8 mouse cellular contexts compared by ENCODE assay signal in genomic region chr4:108339277-108339690, GRCm38 (mm10). TPM values are rescaled to one million over a fixed set of nuclear protein-coding genes. Genes with fewer than 3 reads are reported as not detected.
DNase-seq lines count a peak whose midpoint lies in the region; ATAC-seq lines count a peak whose summit lies in the region.

No protein-coding gene starts in this region.

- no peak overlapping the region for H3K27ac ChIP-seq in intestine, embryonic 14.5 days (ENCODE audit: low read depth)
- H3K27ac ChIP-seq in limb, embryonic 13.5 days: no peak overlapping the region
- no peak overlapping the region for H3K27ac ChIP-seq in midbrain, embryonic 16.5 days (ENCODE audit: low read length)

- H3K9me3 ChIP-seq in intestine, embryonic 14.5 days (ENCODE audit: control insufficient read depth, low read length): no peaks in the 10 kb centered on the region
- H3K9me3 ChIP-seq in limb, embryonic 13.5 days: no peaks in the 10 kb centered on the region
- H3K9me3 ChIP-seq in midbrain, embryonic 16.5 days (replicated peaks; ENCODE audit: control insufficient read depth, low read length, poor library complexity, severe bottlenecking): no peaks in the 10 kb centered on the region

- no peak overlapping the region for H3K4me2 ChIP-seq in intestine, embryonic 14.5 days (ENCODE audit: low read length)
- no peak overlapping the region for H3K4me2 ChIP-seq in limb, embryonic 13.5 days (replicated peaks)
- no peak overlapping the region for H3K4me2 ChIP-seq in midbrain, embryonic 16.5 days (ENCODE audit: low read length)

- no peaks in the 10 kb centered on the region for H3K27me3 ChIP-seq in intestine, embryonic 14.5 days (replicated peaks; ENCODE audit: control insufficient read depth, insufficient read depth, low read length)
- no peaks in the 10 kb centered on the region for H3K27me3 ChIP-seq in limb, embryonic 13.5 days
- H3K27me3 ChIP-seq in midbrain, embryonic 16.5 days (ENCODE audit: control insufficient read depth, insufficient read depth, low read depth, low read length): no peaks in the 10 kb centered on the region
- H3K27me3 ChIP-seq in splenic B cell, adult 2 months (ENCODE audit: control insufficient read depth, insufficient read depth, low read length, poor library complexity, severe bottlenecking): no peaks in the 10 kb centered on the region

- peaks cover 29% of the 10 kb centered on the region for H3K36me3 ChIP-seq in intestine, embryonic 14.5 days (ENCODE audit: control insufficient read depth, insufficient read depth, low read length)
- H3K36me3 ChIP-seq in limb, embryonic 13.5 days: peaks cover 53% of the 10 kb centered on the region
- peaks cover 15% of the 10 kb centered on the region for H3K36me3 ChIP-seq in midbrain, embryonic 16.5 days (ENCODE audit: control insufficient read depth, insufficient read depth, low read length)
- H3K36me3 ChIP-seq in splenic B cell, adult 2 months (ENCODE audit: control insufficient read depth, insufficient read depth, low read length, poor library complexity, severe bottlenecking): peaks cover 5% of the 10 kb centered on the region

- WGBS in intestine, embryonic 14.5 days: 10% methylated on average over 4 of the region's 4 CpGs
- WGBS in limb, embryonic 13.5 days: 15% methylated on average over 4 of the region's 4 CpGs
- 21% methylated on average over 4 of the region's 4 CpGs for WGBS in midbrain, embryonic 16.5 days

- H3K4me1 ChIP-seq in intestine, embryonic 14.5 days (replicated peaks; ENCODE audit: control insufficient read depth, insufficient read depth, low read length): peaks cover 10% of the 10 kb centered on the region
- peaks cover 4% of the 10 kb centered on the region; the same call in 1 of the 2 replicates for H3K4me1 ChIP-seq in limb, embryonic 13.5 days
- no peaks in the 10 kb centered on the region for H3K4me1 ChIP-seq in midbrain, embryonic 16.5 days (ENCODE audit: control insufficient read depth, insufficient read depth, low read length)

- ATAC-seq in frontal cortex, adult (ENCODE audit: low TSS enrichment): peak; percentile 55
- peak; percentile 29; the same call in 1 of the 2 replicates for ATAC-seq in intestine, embryonic 14.5 days (replicated peaks; ENCODE audit: low FRiP score, low TSS enrichment, low read depth)
- peak; percentile 62 for ATAC-seq in limb, embryonic 13.5 days (ENCODE audit: low FRiP score, low read depth)
- peak; percentile 86 for ATAC-seq in midbrain, embryonic 16.5 days

- H3K4me3 ChIP-seq in intestine, embryonic 14.5 days (ENCODE audit: low read depth, low read length): no peak overlapping the region
- H3K4me3 ChIP-seq in limb, embryonic 13.5 days: no peak overlapping the region
- H3K4me3 ChIP-seq in midbrain, embryonic 16.5 days (ENCODE audit: low read depth, low read length): no peak overlapping the region

- peak; percentile 57 for DNase-seq in urinary bladder, postnatal 25 days (ENCODE audit: low spot score)
- DNase-seq in urinary bladder, postnatal 4 days (ENCODE audit: low spot score in 2 of 2): no peak
- peak; percentile 71 for DNase-seq in cerebellum, adult 8-10 months
- DNase-seq in intestine, embryonic 14.5 days (ENCODE audit: low spot score): peak; percentile 85
- DNase-seq in splenic B cell, adult 2 months (ENCODE audit: low read depth, low spot score): peak; percentile 84

- no peak overlapping the region for H3K9ac ChIP-seq in intestine, embryonic 14.5 days (ENCODE audit: low read length)
- H3K9ac ChIP-seq in limb, embryonic 13.5 days: no peak overlapping the region
- no peak overlapping the region for H3K9ac ChIP-seq in midbrain, embryonic 16.5 days (ENCODE audit: low read depth, low read length)

RNA-seq across cellular contexts. Expression of gene Coa7, which starts 11.3 kb away (rescaled TPM):
- polyA plus RNA-seq in intestine, embryonic 14.5 days (2014; fragmentation: Nextera tagmentation; extraction: Ambion mirVana): 58.3 and 63.4 TPM in 2 replicates
- 47.2 and 49.0 TPM in 2 replicates for polyA plus RNA-seq in limb, embryonic 13.5 days (2015; fragmentation: Nextera tagmentation; extraction: Ambion mirVana)
- 46.8 and 58.5 TPM in 2 replicates for polyA plus RNA-seq in midbrain, embryonic 16.5 days (2015; fragmentation: Nextera tagmentation; extraction: Ambion mirVana)

RNA-seq across cellular contexts. Expression of gene Zyg11b, which starts 38.4 kb away (rescaled TPM):
- polyA plus RNA-seq in intestine, embryonic 14.5 days (2014; fragmentation: Nextera tagmentation; extraction: Ambion mirVana): 14.1 and 15.9 TPM in 2 replicates
- 12.2 and 14.5 TPM in 2 replicates for polyA plus RNA-seq in limb, embryonic 13.5 days (2015; fragmentation: Nextera tagmentation; extraction: Ambion mirVana)
- 37.0 and 38.3 TPM in 2 replicates for polyA plus RNA-seq in midbrain, embryonic 16.5 days (2015; fragmentation: Nextera tagmentation; extraction: Ambion mirVana)

RNA-seq across cellular contexts. Expression of gene Shisal2a, which starts 43.9 kb away (rescaled TPM):
- polyA plus RNA-seq in intestine, embryonic 14.5 days (2014; fragmentation: Nextera tagmentation; extraction: Ambion mirVana): 1.7 and 3.4 TPM in 2 replicates
- 7.0 and 7.4 TPM in 2 replicates for polyA plus RNA-seq in limb, embryonic 13.5 days (2015; fragmentation: Nextera tagmentation; extraction: Ambion mirVana)
- 6.8 and 6.9 TPM in 2 replicates for polyA plus RNA-seq in midbrain, embryonic 16.5 days (2015; fragmentation: Nextera tagmentation; extraction: Ambion mirVana)

Comparison
In these comparisons a context has a peak if more than half of its experiments do, and no peak if none do; other contexts are left out.
1. DNase-seq: peak in urinary bladder, postnatal 25 days (single experiment), cerebellum, adult 8-10 months (single experiment), intestine, embryonic 14.5 days (single experiment) and splenic B cell, adult 2 months (single experiment); none in urinary bladder, postnatal 4 days (0 of 2).
2. ATAC-seq: peak in every context shown above with its lines; median percentile 86 in midbrain, embryonic 16.5 days; 62 in limb, embryonic 13.5 days; 55 in frontal cortex, adult; 29 in intestine, embryonic 14.5 days.